Mouse (Mus musculus): ENCODE results near the gene Slc2a1. TPM values are rescaled to one million over a fixed set of nuclear protein-coding genes. Genes with fewer than 3 reads are reported as not detected.

Gene Slc2a1
- polyA plus RNA-seq, 1 experiment: 20.9 TPM

GRCm38 (mm10) chr4:119082740-119083231 is 25.7 kb upstream of the Slc2a1 start:
- TF ChIP-seq CTCF (IDR thresholded peaks at IDR 0.05; ENCODE audit: control insufficient read depth, insufficient read depth, low read length) (no peak), POLR2A (IDR thresholded peaks at IDR 0.05; ENCODE audit: borderline replicate concordance, control insufficient read depth, low read depth, low read length) (no peak)
- H3K4me1 ChIP-seq (ENCODE audit: control insufficient read depth, insufficient read depth, low read length): no peaks in the 10 kb centered on the region
- 4% methylated on average over 3 of the region's 3 CpGs for WGBS
- no peak overlapping the region for H3K4me3 ChIP-seq (replicated peaks; ENCODE audit: control insufficient read depth, low read depth, low read length)
- H3K27ac ChIP-seq (ENCODE audit: control insufficient read depth, insufficient read depth, low read depth, low read length, poor library complexity): no peak overlapping the region

- Histone ChIP-seq H3K4me3 (replicated peaks; ENCODE audit: control insufficient read depth, low read depth, low read length) (no peak overlapping the region), H3K27ac (ENCODE audit: control insufficient read depth, insufficient read depth, low read depth, low read length, poor library complexity) (no peak overlapping the region), H3K4me1 (ENCODE audit: control insufficient read depth, insufficient read depth, low read length) (no peaks in the 10 kb centered on the region)
- TF ChIP-seq CTCF (IDR thresholded peaks at IDR 0.05; ENCODE audit: control insufficient read depth, insufficient read depth, low read length): no peak
- no peak for TF ChIP-seq POLR2A (IDR thresholded peaks at IDR 0.05; ENCODE audit: borderline replicate concordance, control insufficient read depth, low read depth, low read length)
- whole genome bisulfite sequencing: 67% methylated on average over 2 of the region's 2 CpGs
Measured at GRCm38 (mm10) chr4:119088424-119088823, 20.1 kb upstream of the Slc2a1 start.

DNA sequence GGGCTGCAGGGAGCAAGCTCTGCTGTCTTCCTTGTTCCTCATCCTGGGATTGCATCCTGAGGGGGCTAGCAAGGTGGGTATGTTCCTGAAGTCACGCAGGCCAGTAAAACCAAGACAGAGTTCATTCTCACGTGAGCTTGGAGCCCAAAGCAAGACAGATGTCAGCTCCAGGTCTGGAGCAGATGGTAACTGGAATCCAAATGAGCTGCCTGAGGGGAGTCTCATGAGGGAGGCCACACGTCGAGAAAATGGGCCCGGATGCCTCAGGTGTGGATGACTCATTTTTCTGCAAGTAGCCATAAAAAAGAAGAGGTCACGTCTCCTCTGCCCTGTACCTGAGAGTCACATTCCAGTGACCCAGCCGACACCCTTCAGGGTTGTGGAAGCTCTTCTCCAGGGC is 14.6 kb upstream of the Slc2a1 start:
- TF ChIP-seq CTCF (IDR thresholded peaks at IDR 0.05; ENCODE audit: control insufficient read depth, insufficient read depth, low read length) (no peak), POLR2A (IDR thresholded peaks at IDR 0.05; ENCODE audit: borderline replicate concordance, control insufficient read depth, low read depth, low read length) (no peak)
- no peak overlapping the region for H3K27ac ChIP-seq (ENCODE audit: control insufficient read depth, insufficient read depth, low read depth, low read length, poor library complexity)
- H3K4me3 ChIP-seq (replicated peaks; ENCODE audit: control insufficient read depth, low read depth, low read length): no peak overlapping the region
- no peaks in the 10 kb centered on the region for H3K4me1 ChIP-seq (ENCODE audit: control insufficient read depth, insufficient read depth, low read length)
- 79% methylated on average over 7 of the region's 7 CpGs for WGBS

GRCm38 (mm10) chr4:119094987-119095386 is 13.5 kb upstream of the Slc2a1 start:
- Histone ChIP-seq H3K4me1 (ENCODE audit: control insufficient read depth, insufficient read depth, low read length) (no peaks in the 10 kb centered on the region), H3K4me3 (replicated peaks; ENCODE audit: control insufficient read depth, low read depth, low read length) (no peak overlapping the region), H3K27ac (ENCODE audit: control insufficient read depth, insufficient read depth, low read depth, low read length, poor library complexity) (no peak overlapping the region; the same call in 1 of the 2 replicates)
- WGBS: 74% methylated on average over 4 of the region's 4 CpGs
- no peak for TF ChIP-seq CTCF (IDR thresholded peaks at IDR 0.05; ENCODE audit: control insufficient read depth, insufficient read depth, low read length)
- TF ChIP-seq POLR2A (IDR thresholded peaks at IDR 0.05; ENCODE audit: borderline replicate concordance, control insufficient read depth, low read depth, low read length): no peak

- WGBS: 77% methylated on average over 3 of the region's 3 CpGs
- Histone ChIP-seq H3K27ac (ENCODE audit: control insufficient read depth, insufficient read depth, low read depth, low read length, poor library complexity) (no peak overlapping the region), H3K4me1 (ENCODE audit: control insufficient read depth, insufficient read depth, low read length) (no peaks in the 10 kb centered on the region), H3K4me3 (replicated peaks; ENCODE audit: control insufficient read depth, low read depth, low read length) (no peak overlapping the region)
- TF ChIP-seq POLR2A (IDR thresholded peaks at IDR 0.05; ENCODE audit: borderline replicate concordance, control insufficient read depth, low read depth, low read length) (no peak), CTCF (IDR thresholded peaks at IDR 0.05; ENCODE audit: control insufficient read depth, insufficient read depth, low read length) (no peak)
Measured at GRCm38 (mm10) chr4:119096401-119096800, 12.1 kb upstream of the Slc2a1 start.

GRCm38 (mm10) chr4:119097421-119097820 is 11.1 kb upstream of the Slc2a1 start:
- no peak overlapping the region for H3K27ac ChIP-seq (ENCODE audit: control insufficient read depth, insufficient read depth, low read depth, low read length, poor library complexity)
- no peak for TF ChIP-seq CTCF (IDR thresholded peaks at IDR 0.05; ENCODE audit: control insufficient read depth, insufficient read depth, low read length)
- no peaks in the 10 kb centered on the region for H3K4me1 ChIP-seq (ENCODE audit: control insufficient read depth, insufficient read depth, low read length)
- 46% methylated on average over 4 of the region's 4 CpGs for WGBS
- H3K4me3 ChIP-seq (replicated peaks; ENCODE audit: control insufficient read depth, low read depth, low read length): no peak overlapping the region

GRCm38 (mm10) chr4:119098216-119099210 is 10.0 kb upstream of the Slc2a1 start:
- H3K27ac ChIP-seq (ENCODE audit: control insufficient read depth, insufficient read depth, low read depth, low read length, poor library complexity): no peak overlapping the region
- no peak overlapping the region for H3K4me3 ChIP-seq (replicated peaks; ENCODE audit: control insufficient read depth, low read depth, low read length)
- WGBS: 62% methylated on average over 8 of the region's 8 CpGs
- H3K4me1 ChIP-seq (ENCODE audit: control insufficient read depth, insufficient read depth, low read length): no peaks in the 10 kb centered on the region
- TF ChIP-seq POLR2A (IDR thresholded peaks at IDR 0.05; ENCODE audit: borderline replicate concordance, control insufficient read depth, low read depth, low read length): no peak
- no peak for TF ChIP-seq CTCF (IDR thresholded peaks at IDR 0.05; ENCODE audit: control insufficient read depth, insufficient read depth, low read length)

GRCm38 (mm10) chr4:119101392-119101791 is 7.1 kb upstream of the Slc2a1 start:
- Histone ChIP-seq H3K27ac (ENCODE audit: control insufficient read depth, insufficient read depth, low read depth, low read length, poor library complexity) (no peak overlapping the region), H3K4me1 (ENCODE audit: control insufficient read depth, insufficient read depth, low read length) (no peaks in the 10 kb centered on the region; the same call in 1 of the 2 replicates), H3K4me3 (replicated peaks; ENCODE audit: control insufficient read depth, low read depth, low read length) (no peak overlapping the region)
- TF ChIP-seq POLR2A (IDR thresholded peaks at IDR 0.05; ENCODE audit: borderline replicate concordance, control insufficient read depth, low read depth, low read length) (no peak), CTCF (IDR thresholded peaks at IDR 0.05; ENCODE audit: control insufficient read depth, insufficient read depth, low read length) (no peak)
- WGBS: 71% methylated on average over 3 of the region's 3 CpGs
